Mouse (Mus musculus) B cell, adult 2 months (primary cell): ENCODE measurements around the gene Galr2.

Experiments
- DNase-seq, 2 experiments: peaks; one replicate each; pipeline ENCODE4 v3.0.0; 2022

Gene Galr2

GRCm38 (mm10) chr11:116280751-116281663, at the start of gene Galr2:
TSS of gene Galr2 (plus strand) at chr11:116280939.
- peak; percentile 21 to 24 for DNase-seq

GRCm38 (mm10) chr11:116232427-116232826, 48.3 kb upstream of the Galr2 start:
- DNase-seq, result no peak

DNA sequence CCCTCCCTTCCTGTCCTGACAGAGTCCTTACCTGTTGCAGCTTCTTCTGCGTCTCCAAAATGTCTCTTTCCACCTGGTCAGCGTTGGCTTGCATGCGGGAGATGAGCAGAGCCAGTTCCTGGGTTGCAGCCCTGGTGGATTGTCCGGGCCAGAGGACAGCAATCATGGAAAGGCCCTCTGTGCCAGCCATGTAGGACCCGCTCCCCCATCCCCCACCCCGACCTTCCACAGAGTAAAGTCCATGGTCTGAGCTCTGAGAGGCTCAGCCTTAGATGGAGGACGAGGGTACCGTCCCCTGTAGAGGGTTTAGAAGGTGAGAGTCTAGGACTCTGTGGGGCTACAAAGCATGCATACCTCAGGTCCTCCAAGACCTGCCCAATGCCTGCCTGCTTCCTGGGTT, 45.8 kb upstream of the Galr2 start:
- DNase-seq, result no peak

- DNase-seq, result peak in 1 of 2 experiments; percentile 27
Measured at GRCm38 (mm10) chr11:116237742-116238395, 42.9 kb upstream of the Galr2 start, which contains the start of gene Evpl. TSS of gene Evpl (minus strand) at chr11:116238077.

DNA sequence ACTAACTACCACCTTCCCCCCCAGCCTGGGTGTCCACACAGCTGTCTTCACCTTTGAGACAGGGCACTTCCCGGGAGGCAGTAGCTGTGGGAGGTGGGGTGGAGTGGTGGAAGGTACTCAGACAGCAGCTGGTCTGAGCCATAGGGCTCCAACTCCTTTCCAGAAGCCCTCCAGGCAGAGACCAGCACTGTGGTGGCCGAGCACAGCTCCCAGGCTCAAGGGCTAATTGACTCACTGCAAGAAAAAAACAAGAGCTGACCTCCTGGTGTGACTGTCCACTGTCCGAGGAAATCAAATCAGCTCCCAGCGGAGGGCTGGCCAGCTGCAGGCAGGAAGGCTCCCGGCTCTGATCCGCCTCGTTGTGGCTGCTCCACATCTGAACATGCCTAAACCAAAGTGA, 40.9 kb upstream of the Galr2 start:
- no peak for DNase-seq

- DNase-seq, result no peak
Measured at GRCm38 (mm10) chr11:116241744-116242235, 38.9 kb upstream of the Galr2 start.

DNA sequence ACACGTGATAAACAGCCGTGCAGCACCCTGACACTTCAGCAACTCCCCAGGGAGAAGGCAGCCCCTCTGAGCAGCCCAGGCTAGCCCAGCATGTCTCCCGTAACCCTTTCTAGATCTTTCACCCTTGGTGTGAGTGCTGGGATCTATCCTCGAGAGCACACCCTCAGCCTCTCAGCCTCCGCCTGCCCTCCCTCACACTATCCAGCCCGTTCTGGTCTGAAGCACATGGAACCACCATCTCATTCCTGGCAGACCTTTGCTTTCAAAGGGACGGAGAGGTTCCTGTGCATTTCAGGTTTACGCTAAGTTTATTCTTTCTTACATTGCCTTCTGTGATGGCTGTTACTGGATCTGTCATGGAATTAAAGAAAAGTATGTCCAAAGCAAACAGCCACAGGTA, 36.2 kb upstream of the Galr2 start:
- DNase-seq, result no peak

DNA sequence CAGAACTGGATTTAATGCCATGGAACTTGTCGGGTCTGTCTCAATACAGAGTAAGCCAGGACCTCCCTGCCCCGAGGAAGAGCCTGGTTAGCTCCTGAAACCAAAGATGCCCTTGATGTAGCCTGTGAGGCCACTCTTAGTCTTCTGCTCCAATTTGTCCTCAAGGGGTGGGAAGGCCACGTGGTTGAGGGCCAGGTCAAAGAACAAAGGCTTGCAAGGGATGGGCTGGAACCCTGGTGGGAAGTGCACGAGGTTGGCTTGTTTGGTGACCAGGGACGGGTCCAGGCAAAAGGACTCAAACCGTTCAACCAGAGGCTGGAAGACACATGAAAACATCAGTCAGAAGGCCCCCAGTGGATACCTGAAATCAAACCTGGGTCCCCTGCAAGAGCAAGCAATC, 35.1 kb upstream of the Galr2 start:
- DNase-seq, result no peak

GRCm38 (mm10) chr11:116247502-116248222, 33.1 kb upstream of the Galr2 start:
- no peak for DNase-seq

GRCm38 (mm10) chr11:116250898-116251297, 29.8 kb upstream of the Galr2 start:
- DNase-seq, result no peak

- DNase-seq, result no peak
Measured at GRCm38 (mm10) chr11:116253076-116253600, 27.6 kb upstream of the Galr2 start.

- DNase-seq, result no peak
Measured at GRCm38 (mm10) chr11:116254627-116255026, 26.1 kb upstream of the Galr2 start.

- no peak for DNase-seq
Measured at GRCm38 (mm10) chr11:116255090-116255981, 25.4 kb upstream of the Galr2 start.

- DNase-seq, result no peak
Measured at GRCm38 (mm10) chr11:116255982-116256675, 24.6 kb upstream of the Galr2 start.

DNA sequence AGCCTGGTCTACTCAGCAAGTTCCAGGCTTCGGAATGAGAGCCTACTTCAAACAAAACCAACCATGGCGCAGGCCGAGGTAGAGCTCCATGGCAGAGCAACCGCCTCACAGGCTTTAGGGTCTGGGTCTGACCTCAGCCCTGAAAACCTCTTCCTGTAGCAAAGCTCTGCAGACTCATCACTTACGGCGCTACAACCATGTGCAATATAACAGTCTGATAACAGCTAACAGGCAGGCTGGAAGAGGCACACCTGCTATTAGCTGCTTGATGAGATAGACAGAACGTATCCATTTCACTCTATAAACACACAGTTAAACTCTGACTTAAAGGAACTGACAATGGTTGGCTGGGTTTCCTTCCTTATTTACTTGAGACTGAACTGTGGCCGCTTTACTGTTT, 21.3 kb upstream of the Galr2 start:
- DNase-seq, result no peak

DNA sequence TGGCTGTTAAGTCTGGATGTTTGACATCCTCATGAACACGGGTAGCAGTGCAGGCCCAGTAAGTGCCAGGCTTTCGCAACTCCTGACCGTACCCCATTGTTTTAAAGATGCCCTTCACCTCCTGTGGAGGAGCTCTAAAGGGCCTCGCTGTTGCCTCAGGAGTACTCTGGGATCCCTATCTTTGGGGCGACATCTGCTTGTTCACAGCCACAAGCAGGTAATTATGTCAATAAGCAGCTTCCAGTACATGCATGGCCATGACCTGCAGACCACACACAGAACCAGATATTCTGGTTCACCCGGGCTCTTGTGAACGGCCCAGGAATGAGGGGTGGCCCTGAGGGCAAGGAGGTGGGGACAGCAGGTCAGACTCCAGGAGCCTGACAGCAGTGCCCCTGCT, 20.5 kb upstream of the Galr2 start:
- DNase-seq, result no peak

DNA sequence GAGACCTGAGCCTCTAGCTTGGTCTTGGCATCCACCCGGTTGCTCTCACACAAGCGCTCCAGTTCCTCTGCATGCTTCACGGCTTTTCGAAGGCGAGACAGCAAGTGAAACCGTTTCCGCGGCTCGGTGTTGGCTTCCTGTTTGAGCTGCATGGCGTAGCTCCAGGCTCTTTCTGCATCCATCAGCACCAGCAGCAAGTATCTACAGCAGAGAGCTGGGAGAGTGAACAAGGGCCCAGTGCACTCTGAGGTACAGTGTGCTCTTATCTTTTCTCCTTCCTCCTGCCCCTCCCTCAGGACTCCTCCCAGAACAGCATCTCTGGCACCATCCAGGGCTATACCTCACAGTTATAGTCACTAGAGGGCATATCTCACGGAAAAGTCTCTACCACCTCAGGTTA, 15.4 kb upstream of the Galr2 start:
- peak in 1 of 2 experiments; percentile 30 for DNase-seq

GRCm38 (mm10) chr11:116265850-116266249, 14.9 kb upstream of the Galr2 start:
- DNase-seq, result no peak

DNA sequence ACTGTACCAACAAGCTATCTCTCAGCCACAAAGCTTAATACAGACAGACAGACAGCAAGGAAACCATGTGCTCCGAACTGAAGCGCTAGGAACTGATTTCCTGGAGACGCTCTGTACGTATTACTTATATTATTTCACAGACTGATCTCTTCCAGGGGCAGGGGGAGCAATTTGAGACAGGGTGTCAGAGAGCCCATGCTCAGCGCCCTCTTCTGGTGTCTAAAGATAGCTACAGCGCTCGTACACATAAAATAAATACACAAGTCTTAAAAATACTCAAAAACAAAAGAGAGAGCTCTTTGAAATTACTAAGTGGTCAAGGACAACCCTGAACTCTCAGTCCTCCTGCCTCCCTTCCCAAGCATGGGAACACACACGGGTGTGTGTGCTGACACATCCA, 13.1 kb upstream of the Galr2 start:
- DNase-seq, result no peak

GRCm38 (mm10) chr11:116268313-116268712, 12.4 kb upstream of the Galr2 start:
- no peak for DNase-seq

DNA sequence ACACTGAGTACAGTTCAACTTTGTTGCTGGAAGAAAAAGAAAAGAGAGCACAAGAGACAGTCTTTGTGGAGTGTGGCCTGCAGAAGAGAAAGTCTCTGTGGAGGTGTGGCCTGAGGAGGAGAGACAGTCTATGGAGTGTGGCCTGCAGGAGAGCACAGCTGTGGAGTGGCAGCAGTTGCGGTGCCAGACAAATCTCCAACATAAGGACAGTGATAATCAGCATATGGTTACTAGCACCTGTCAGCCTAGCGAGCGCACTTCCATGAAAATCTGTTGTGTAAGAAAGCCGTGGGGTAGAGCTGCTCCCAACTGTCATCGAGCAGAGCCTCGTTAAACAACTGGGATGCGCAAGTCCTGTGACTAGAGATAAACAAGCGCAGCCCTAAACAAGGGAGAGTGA, 11.2 kb upstream of the Galr2 start:
- no peak for DNase-seq
